Mouse (Mus musculus): ENCODE data around the gene Tbxa2r. TPM values are rescaled to one million over a fixed set of nuclear protein-coding genes. Genes with fewer than 3 reads are reported as not detected.

Gene Tbxa2r
- polyA plus RNA-seq, 1 experiment from 2014 or later: 4.4 TPM

GRCm38 (mm10) chr10:81323791-81324530 is 4.6 kb upstream of the Tbxa2r start:
- H3K4me3 ChIP-seq: no peak overlapping the region
- no peak overlapping the region for H3K27ac ChIP-seq (replicated peaks)
- peaks cover 22% of the 10 kb centered on the region for H3K4me1 ChIP-seq
- H3K9ac ChIP-seq (replicated peaks): no peak overlapping the region
- 94% methylated on average over 18 of the region's 18 CpGs for WGBS
- no peaks in the 10 kb centered on the region for H3K9me3 ChIP-seq
- H3K4me2 ChIP-seq (replicated peaks): no peak overlapping the region
- H3K27me3 ChIP-seq: no peaks in the 10 kb centered on the region; the same call in 1 of the 2 replicates
- H3K36me3 ChIP-seq: peaks cover 53% of the 10 kb centered on the region
- ATAC-seq (ENCODE audit: low FRiP score, low read depth): no peak

- peaks cover 11% of the 10 kb centered on the region for H3K4me1 ChIP-seq
- H3K27ac ChIP-seq (replicated peaks): no peak overlapping the region
- no peak for ATAC-seq (ENCODE audit: low FRiP score, low read depth)
- no peak overlapping the region for H3K4me2 ChIP-seq (replicated peaks)
- no peaks in the 10 kb centered on the region; the same call in 1 of the 2 replicates for H3K27me3 ChIP-seq
- H3K4me3 ChIP-seq: 0 out of 2 replicates have a peak overlapping the region, but pooled peaks have one; percentile 3
- no peaks in the 10 kb centered on the region for H3K9me3 ChIP-seq
- no peak overlapping the region for H3K9ac ChIP-seq (replicated peaks)
- 92% methylated on average over 21 of the region's 21 CpGs for WGBS
- H3K36me3 ChIP-seq: peaks cover 53% of the 10 kb centered on the region
Measured at GRCm38 (mm10) chr10:81325176-81325575, 3.4 kb upstream of the Tbxa2r start.

- peaks cover 11% of the 10 kb centered on the region for H3K4me1 ChIP-seq
- 97% methylated on average over 18 of the region's 18 CpGs for WGBS
- no peak overlapping the region for H3K4me3 ChIP-seq
- peaks cover 4% of the 10 kb centered on the region; the same call in 1 of the 2 replicates for H3K27me3 ChIP-seq
- H3K27ac ChIP-seq (replicated peaks): no peak overlapping the region
- no peak overlapping the region for H3K9ac ChIP-seq (replicated peaks)
- ATAC-seq (ENCODE audit: low FRiP score, low read depth): no peak
- H3K36me3 ChIP-seq: peaks cover 53% of the 10 kb centered on the region
- no peak overlapping the region for H3K4me2 ChIP-seq (replicated peaks)
- H3K9me3 ChIP-seq: no peaks in the 10 kb centered on the region
Measured at GRCm38 (mm10) chr10:81325781-81326180, 2.8 kb upstream of the Tbxa2r start.

GRCm38 (mm10) chr10:81326858-81327257 is 1.7 kb upstream of the Tbxa2r start:
- no peak overlapping the region for H3K4me3 ChIP-seq
- no peak overlapping the region for H3K4me2 ChIP-seq (replicated peaks)
- WGBS: 86% methylated on average over 6 of the region's 6 CpGs
- H3K4me1 ChIP-seq: peaks cover 7% of the 10 kb centered on the region
- ATAC-seq (ENCODE audit: low FRiP score, low read depth): no peak
- H3K36me3 ChIP-seq: peaks cover 53% of the 10 kb centered on the region
- H3K27me3 ChIP-seq: peaks cover 9% of the 10 kb centered on the region
- H3K9me3 ChIP-seq: no peaks in the 10 kb centered on the region
- H3K9ac ChIP-seq (replicated peaks): no peak overlapping the region
- no peak overlapping the region for H3K27ac ChIP-seq (replicated peaks)

GRCm38 (mm10) chr10:81327959-81328358 is 572 bp upstream of the Tbxa2r start:
- H3K4me2 ChIP-seq (replicated peaks): no peak overlapping the region

GRCm38 (mm10) chr10:81329194-81329975 is 854 bp downstream of the Tbxa2r start:
- ATAC-seq (ENCODE audit: low FRiP score, low read depth): no peak
- 77% methylated on average over 10 of the region's 10 CpGs for WGBS
- Histone ChIP-seq H3K27ac (replicated peaks) (no peak overlapping the region), H3K4me3 (no peak overlapping the region), H3K9ac (replicated peaks) (no peak overlapping the region), H3K4me2 (replicated peaks) (no peak overlapping the region), H3K4me1 (0 out of 2 replicates have a peak, but pooled peaks cover 3% of the 10 kb centered on the region), H3K9me3 (no peaks in the 10 kb centered on the region), H3K36me3 (peaks cover 31% of the 10 kb centered on the region), H3K27me3 (peaks cover 29% of the 10 kb centered on the region)

More at GRCm38 (mm10) chr10:81327959-81328358, 572 bp upstream of the Tbxa2r start:
- Histone ChIP-seq H3K9ac (replicated peaks) (no peak overlapping the region), H3K27ac (replicated peaks) (0 out of 2 replicates have a peak overlapping the region, but pooled peaks have one; percentile 25), H3K4me1 (0 out of 2 replicates have a peak, but pooled peaks cover 3% of the 10 kb centered on the region), H3K36me3 (peaks cover 46% of the 10 kb centered on the region), H3K4me3 (no peak overlapping the region), H3K27me3 (peaks cover 20% of the 10 kb centered on the region), H3K9me3 (no peaks in the 10 kb centered on the region)
- 60% methylated on average over 2 of the region's 2 CpGs for WGBS
- ATAC-seq (ENCODE audit: low FRiP score, low read depth): no peak

GRCm38 (mm10) chr10:81330007-81330406 is 1.5 kb downstream of the Tbxa2r start:
- Histone ChIP-seq H3K9ac (replicated peaks) (no peak overlapping the region), H3K4me1 (0 out of 2 replicates have a peak, but pooled peaks cover 3% of the 10 kb centered on the region)

GRCm38 (mm10) chr10:81332277-81332676 is 3.7 kb downstream of the Tbxa2r start:
- H3K9me3 ChIP-seq: no peaks in the 10 kb centered on the region
- peaks cover 45% of the 10 kb centered on the region for H3K27me3 ChIP-seq
- H3K36me3 ChIP-seq: peaks cover 2% of the 10 kb centered on the region; the same call in 1 of the 2 replicates
- peaks cover 7% of the 10 kb centered on the region; the same call in 1 of the 2 replicates for H3K4me1 ChIP-seq
- H3K9ac ChIP-seq (replicated peaks): no peak overlapping the region
- no peak overlapping the region for H3K27ac ChIP-seq (replicated peaks)
- 15% methylated on average over 29 of the region's 29 CpGs for WGBS
- H3K4me3 ChIP-seq: no peak overlapping the region
- H3K4me2 ChIP-seq (replicated peaks): peak overlapping the region; percentile 15; the same call in 1 of the 2 replicates
- ATAC-seq (ENCODE audit: low FRiP score, low read depth): no peak

More at GRCm38 (mm10) chr10:81330007-81330406, 1.5 kb downstream of the Tbxa2r start:
- Histone ChIP-seq H3K27me3 (peaks cover 31% of the 10 kb centered on the region), H3K4me3 (no peak overlapping the region), H3K9me3 (no peaks in the 10 kb centered on the region), H3K36me3 (peaks cover 25% of the 10 kb centered on the region), H3K4me2 (replicated peaks) (no peak overlapping the region), H3K27ac (replicated peaks) (no peak overlapping the region)
- ATAC-seq (ENCODE audit: low FRiP score, low read depth): no peak
- WGBS: 74% methylated on average over 4 of the region's 4 CpGs

GRCm38 (mm10) chr10:81334324-81334723 is 5.8 kb downstream of the Tbxa2r start:
- H3K4me1 ChIP-seq: peaks cover 7% of the 10 kb centered on the region; the same call in 1 of the 2 replicates
- no peak overlapping the region for H3K9ac ChIP-seq (replicated peaks)
- ATAC-seq (ENCODE audit: low FRiP score, low read depth): no peak
- H3K27me3 ChIP-seq: peaks cover 60% of the 10 kb centered on the region
- no peaks in the 10 kb centered on the region for H3K9me3 ChIP-seq
- H3K4me3 ChIP-seq: no peak overlapping the region
- H3K27ac ChIP-seq (replicated peaks): no peak overlapping the region
- 53% methylated on average over 11 of the region's 11 CpGs for WGBS
- H3K36me3 ChIP-seq: no peaks in the 10 kb centered on the region
- H3K4me2 ChIP-seq (replicated peaks): no peak overlapping the region

GRCm38 (mm10) chr10:81335393-81336340 is 7.1 kb downstream of the Tbxa2r start:
- no peak overlapping the region for H3K4me2 ChIP-seq (replicated peaks)
- peaks cover 7% of the 10 kb centered on the region; the same call in 1 of the 2 replicates for H3K4me1 ChIP-seq
- no peak for ATAC-seq (ENCODE audit: low FRiP score, low read depth)
- no peak overlapping the region for H3K9ac ChIP-seq (replicated peaks)
- peaks cover 59% of the 10 kb centered on the region for H3K27me3 ChIP-seq
- no peaks in the 10 kb centered on the region for H3K36me3 ChIP-seq
- no peak overlapping the region for H3K27ac ChIP-seq (replicated peaks)
- no peak overlapping the region for H3K4me3 ChIP-seq
- 35% methylated on average over 19 of the region's 19 CpGs for WGBS
- H3K9me3 ChIP-seq: no peaks in the 10 kb centered on the region

- Histone ChIP-seq H3K27ac (replicated peaks) (no peak overlapping the region), H3K4me3 (no peak overlapping the region), H3K4me2 (replicated peaks) (no peak overlapping the region), H3K27me3 (peaks cover 67% of the 10 kb centered on the region), H3K9ac (replicated peaks) (no peak overlapping the region), H3K9me3 (no peaks in the 10 kb centered on the region), H3K36me3 (no peaks in the 10 kb centered on the region), H3K4me1 (peaks cover 7% of the 10 kb centered on the region; the same call in 1 of the 2 replicates)
- WGBS: 91% methylated on average over 4 of the region's 4 CpGs
- ATAC-seq (ENCODE audit: low FRiP score, low read depth): no peak
Measured at GRCm38 (mm10) chr10:81336558-81336957, 8.0 kb downstream of the Tbxa2r start.
